Mouse (Mus musculus) cortical plate, adult 2 months (tissue): ENCODE data around the gene Sod2. TPM values are rescaled to one million over a fixed set of nuclear protein-coding genes. Genes with fewer than 3 reads are reported as not detected.
"Not testable (repeated sequence)": the region's sequence is repeated elsewhere in the genome, so short reads cannot be mapped to it uniquely, and the experiment has no call there.

Source experiments
- H3K27ac ChIP-seq: fragments of 200-500 bp; 2 replicates; pipeline ENCODE4 v1.5.1; 2012; ENCODE audit warnings: low read length, control low read depth, inconsistent platforms; ENCODE audit not compliant: insufficient read depth
- H3K4me1 ChIP-seq: fragments of 200-500 bp; 2 replicates; pipeline ENCODE4 v1.6.1; 2011; ENCODE audit warnings: low read length; ENCODE audit not compliant: control insufficient read depth, insufficient read depth
- H3K4me3 ChIP-seq: fragments of 200-500 bp; 2 replicates; pipeline ENCODE4 v1.5.1; 2011; ENCODE audit warnings: mild to moderate bottlenecking, low read length, control low read depth; ENCODE audit not compliant: insufficient read depth
- CTCF ChIP-seq: fragments of 200-500 bp; IDR thresholded peaks from 2 replicates; pipeline ENCODE4 v1.5.1; 2011; ENCODE audit warnings: mild to moderate bottlenecking, control low read depth, low read length; ENCODE audit not compliant: insufficient read depth; ENCODE audit errors: extremely low read depth
- POLR2A ChIP-seq: fragments of 200-500 bp; IDR thresholded peaks from 2 replicates; pipeline ENCODE4 v1.6.1; 2011; ENCODE audit warnings: mild to moderate bottlenecking, low read length, control low read depth; ENCODE audit not compliant: insufficient read depth; ENCODE audit errors: extremely low read depth
- polyA plus RNA-seq: library from polyadenylated mRNA; depleted of rRNA; stranded (reverse); fragments of >200 nt; gene quantifications from 2 replicates; pipeline ENCODE4 v1.2.3, GENCODE M21; 2012

Sod2 gene
- polyA plus RNA-seq, 1 experiment = 230 TPM

DNA sequence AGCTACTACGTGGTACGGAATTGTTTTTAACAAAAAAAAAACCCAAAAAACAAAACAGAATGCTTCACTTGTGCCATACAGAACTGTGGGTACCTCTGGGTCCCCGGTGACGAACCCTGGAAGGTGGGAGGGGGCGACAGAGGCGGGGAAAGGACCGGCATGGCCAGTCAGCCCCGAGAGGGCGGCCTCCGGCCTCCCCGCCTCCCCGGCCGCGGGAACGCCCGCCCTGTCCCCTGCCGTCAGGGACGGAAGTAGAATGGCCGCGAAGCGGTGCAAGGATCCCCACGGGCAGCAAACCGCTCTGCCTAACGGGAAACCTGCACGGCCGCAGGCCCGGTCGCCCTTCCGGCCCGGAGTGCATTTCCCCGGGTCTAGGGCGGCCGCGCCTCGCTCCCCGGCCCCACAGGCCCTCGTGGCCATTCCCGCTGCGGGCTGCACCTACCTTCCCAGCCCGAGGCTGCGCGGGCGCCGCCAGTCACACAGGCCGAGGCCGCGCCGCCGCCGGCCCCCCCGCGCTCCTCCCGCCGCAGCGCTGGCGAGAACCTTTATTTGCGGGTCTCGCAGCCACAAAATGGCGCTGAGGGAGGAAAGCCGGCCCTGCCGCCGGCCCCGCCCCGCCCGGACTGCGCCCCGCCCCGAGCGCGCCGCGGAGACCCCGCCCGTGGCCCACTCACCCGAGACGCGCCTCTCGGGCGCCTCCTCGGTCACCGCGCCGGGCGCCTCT, 14.8 kb upstream of the Sod2 start:
- TF ChIP-seq CTCF (no peak), POLR2A (no peak)
- Histone ChIP-seq H3K27ac (peak overlapping the region; percentile 100), H3K4me3 (peak overlapping the region; percentile 73), H3K4me1 (no peaks in the 10 kb centered on the region)

GRCm38 (mm10) chr17:12992470-12992991, 14.1 kb upstream of the Sod2 start:
- TF ChIP-seq POLR2A (peak; percentile 73; the same call in 1 of the 2 replicates), CTCF (no peak)
- H3K4me1 ChIP-seq = no peaks in the 10 kb centered on the region
- H3K4me3 ChIP-seq = peak overlapping the region; percentile 73
- peak overlapping the region; percentile 96 for H3K27ac ChIP-seq

DNA sequence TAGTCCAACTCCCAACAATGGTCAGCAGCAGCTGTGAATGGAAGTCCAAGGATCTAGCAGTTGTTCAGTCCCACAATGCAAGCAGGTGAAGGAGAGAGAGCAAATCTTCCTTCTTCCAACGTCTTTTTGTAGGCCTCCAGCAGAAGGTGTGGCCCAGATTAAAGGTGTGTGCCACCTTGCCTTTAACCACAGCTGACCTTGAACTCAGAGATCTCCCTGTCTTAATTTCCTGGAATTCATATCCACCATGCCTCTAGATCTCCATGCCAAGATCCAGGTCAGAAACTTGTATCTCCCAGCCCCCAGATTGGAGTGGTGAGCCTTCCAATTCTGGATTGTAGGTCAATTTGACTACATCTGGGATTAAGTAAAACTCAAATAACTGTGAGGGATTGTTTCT, 12.6 kb upstream of the Sod2 start, which contains the start of gene Wtap:
TSS of gene Wtap (minus strand) at position 101 of the 400 bp plus-strand sequence.
- Histone ChIP-seq H3K4me3 (peak within 1 kb of the TSS; percentile 73; the same call in 1 of the 2 replicates), H3K4me1 (no peaks in the 10 kb centered on the region), H3K27ac (no peak within 1 kb of the TSS)
- TF ChIP-seq POLR2A (no peak), CTCF (no peak)

GRCm38 (mm10) chr17:12996345-12996744, 10.3 kb upstream of the Sod2 start:
- H3K4me3 ChIP-seq = no peak overlapping the region

DNA sequence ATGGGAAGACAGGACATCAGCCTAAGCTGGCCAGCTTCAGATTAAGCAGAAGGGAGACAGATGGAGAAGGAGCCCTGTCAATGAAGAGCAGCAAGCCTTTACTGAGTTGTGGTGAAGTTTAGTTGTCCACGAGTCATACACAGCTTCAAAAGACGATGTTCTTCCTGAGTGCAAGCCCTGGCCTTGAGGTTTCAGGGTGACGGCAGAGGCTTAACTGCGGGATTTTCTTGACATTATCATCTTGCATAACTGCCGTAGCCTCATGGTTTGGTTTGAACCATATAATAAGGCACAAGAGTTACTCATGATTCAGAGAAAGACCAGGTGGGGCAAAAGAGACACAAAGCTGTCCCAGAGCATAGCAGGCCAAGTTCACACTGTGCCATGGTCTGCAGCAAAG, 8.8 kb upstream of the Sod2 start:
- Histone ChIP-seq H3K27ac (no peak overlapping the region), H3K4me3 (no peak overlapping the region), H3K4me1 (no peaks in the 10 kb centered on the region)
- no peak for TF ChIP-seq POLR2A
- TF ChIP-seq CTCF = no peak

More at GRCm38 (mm10) chr17:12996345-12996744, 10.3 kb upstream of the Sod2 start:
- Histone ChIP-seq H3K4me1 (no peaks in the 10 kb centered on the region), H3K27ac (no peak overlapping the region)
- no peak for TF ChIP-seq POLR2A
- peak; percentile 51 for TF ChIP-seq CTCF

DNA sequence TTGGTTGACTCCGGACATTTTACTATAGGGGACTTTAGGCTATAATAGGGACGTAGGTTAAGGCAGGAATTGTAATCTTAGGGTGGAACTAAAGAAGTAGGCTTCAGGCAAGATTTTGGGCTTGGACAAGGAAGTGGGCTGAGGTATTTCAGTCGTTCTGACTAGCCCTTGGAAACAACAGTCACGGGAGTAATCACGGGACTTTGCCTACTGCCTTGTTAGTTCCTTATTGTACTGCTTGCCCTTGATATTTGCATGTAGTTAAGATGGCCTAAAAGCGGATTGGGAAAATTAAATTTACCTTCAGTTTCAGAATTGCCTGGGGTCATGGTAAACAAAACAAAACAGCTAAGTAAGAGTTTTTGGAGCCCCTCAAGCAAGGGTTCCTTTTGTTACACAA, 7.6 kb upstream of the Sod2 start:
- no peak for TF ChIP-seq CTCF
- TF ChIP-seq POLR2A = no peak
- no peak overlapping the region for H3K27ac ChIP-seq
- no peaks in the 10 kb centered on the region for H3K4me1 ChIP-seq
- H3K4me3 ChIP-seq = no peak overlapping the region

DNA sequence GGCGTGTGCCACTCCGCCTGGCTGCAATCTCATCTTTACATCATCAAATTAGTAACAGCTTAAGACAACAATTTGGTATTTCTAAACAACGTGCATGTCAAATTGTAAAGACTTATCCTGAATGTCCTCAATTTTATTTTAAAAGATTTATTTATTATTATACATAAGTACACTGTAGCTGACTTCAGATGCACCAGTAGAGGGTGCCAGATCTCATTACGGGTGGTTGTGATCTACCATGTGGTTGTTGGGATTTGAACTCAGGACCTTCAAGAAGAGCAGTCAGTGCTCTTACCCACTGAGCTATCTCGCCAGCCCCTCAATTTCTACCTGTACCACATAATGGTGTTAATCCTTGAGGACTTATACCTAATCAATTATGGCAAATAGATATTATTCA, 4.4 kb upstream of the Sod2 start:
- H3K4me1 ChIP-seq, H3K27ac ChIP-seq, H3K4me3 ChIP-seq: not testable (repeated sequence)

- H3K4me3 ChIP-seq, H3K4me1 ChIP-seq, H3K27ac ChIP-seq: not testable (repeated sequence)
These were observed 2.2 kb upstream of the Sod2 start for GRCm38 (mm10) chr17:13004436-13004835.

GRCm38 (mm10) chr17:13006984-13007383, 338 bp downstream of the Sod2 start:
- H3K27ac ChIP-seq = peak overlapping the region; percentile 58; the same call in 1 of the 2 replicates
- H3K4me3 ChIP-seq = peak overlapping the region; percentile 85
- TF ChIP-seq POLR2A (no peak), CTCF (no peak)
- peaks cover 1% of the 10 kb centered on the region; the same call in 1 of the 2 replicates for H3K4me1 ChIP-seq

DNA sequence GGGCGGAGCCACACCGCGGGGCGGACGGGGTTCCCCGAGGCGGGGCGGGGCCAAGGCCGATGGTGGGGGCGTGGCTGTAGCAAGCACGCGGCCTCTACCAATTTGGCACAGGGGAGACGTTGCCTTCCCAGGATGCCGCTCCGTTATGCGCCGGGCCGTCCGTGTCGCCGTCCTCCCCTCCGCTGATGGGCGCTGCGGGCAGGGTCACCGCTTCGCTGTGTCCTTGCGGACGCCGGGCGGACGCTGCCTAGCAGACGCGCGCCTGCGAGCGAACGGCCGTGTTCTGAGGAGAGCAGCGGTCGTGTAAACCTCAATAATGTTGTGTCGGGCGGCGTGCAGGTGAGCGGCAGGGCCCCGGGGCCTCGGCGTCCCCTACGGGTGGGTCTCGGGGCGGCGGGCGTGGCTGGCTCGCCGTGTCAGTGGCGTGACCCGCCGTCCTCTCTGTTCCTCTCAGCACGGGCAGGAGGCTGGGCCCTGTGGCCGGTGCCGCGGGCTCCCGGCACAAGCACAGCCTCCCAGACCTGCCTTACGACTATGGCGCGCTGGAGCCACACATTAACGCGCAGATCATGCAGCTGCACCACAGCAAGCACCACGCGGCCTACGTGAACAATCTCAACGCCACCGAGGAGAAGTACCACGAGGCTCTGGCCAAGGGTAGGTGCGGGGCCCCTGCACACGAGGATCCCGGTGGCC, 1.2 kb downstream of the Sod2 start:
- Histone ChIP-seq H3K4me3 (peak overlapping the region; percentile 85), H3K4me1 (peaks cover 1% of the 10 kb centered on the region; the same call in 1 of the 2 replicates), H3K27ac (peak overlapping the region; percentile 88)
- peak; percentile 80; the same call in 1 of the 2 replicates for TF ChIP-seq POLR2A
- no peak for TF ChIP-seq CTCF
